Mouse (Mus musculus): ENCODE measurements at regions not wholly inside any gene's neighbourhood (a gene's known extent, or its start where the extent isn't known, plus 50 kb on each side); places are given as distances from the start of the nearest gene placed in this dataset.

DNA sequence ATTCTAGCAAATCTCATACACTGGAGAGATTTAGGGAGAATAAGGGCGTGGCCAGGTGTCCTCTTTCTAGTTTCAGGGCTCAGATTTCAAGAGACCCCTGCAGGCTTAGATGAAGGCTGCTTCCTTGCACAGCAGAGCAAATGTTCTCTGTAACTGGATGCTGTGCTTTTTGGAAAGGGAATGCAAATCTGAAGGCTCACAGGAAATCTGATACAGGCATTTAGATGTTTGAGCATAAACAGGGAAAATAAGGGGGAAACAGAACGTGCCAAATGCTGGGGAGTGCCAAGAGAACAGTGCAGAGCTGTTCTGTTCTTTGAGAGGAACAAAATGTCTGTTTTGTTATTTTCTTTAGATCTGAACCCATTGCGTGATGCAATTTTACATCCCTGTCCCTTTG is 161.0 kb upstream of the Samsn1 start:
- DNase-seq, result peak; percentile 58

DNA sequence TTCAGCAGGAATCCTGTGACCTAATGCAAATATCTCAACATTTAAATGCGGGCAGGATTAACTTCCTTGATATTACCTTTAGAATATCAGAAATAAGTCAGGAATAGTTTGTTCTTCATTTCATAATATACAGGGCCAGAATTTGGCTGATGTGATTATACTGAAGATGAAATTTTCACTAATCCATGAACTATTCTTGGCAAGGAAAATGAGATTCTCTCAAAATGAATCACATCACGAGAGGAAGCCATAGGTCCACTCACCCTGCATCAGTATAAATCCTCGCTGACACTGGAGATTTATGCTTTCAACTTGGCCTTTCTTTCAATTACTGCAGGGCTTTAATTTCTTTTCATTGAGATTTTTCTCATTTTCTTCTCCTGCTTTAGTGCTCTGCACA is 159.5 kb upstream of the Samsn1 start:
- DNase-seq, result no peak

DNA sequence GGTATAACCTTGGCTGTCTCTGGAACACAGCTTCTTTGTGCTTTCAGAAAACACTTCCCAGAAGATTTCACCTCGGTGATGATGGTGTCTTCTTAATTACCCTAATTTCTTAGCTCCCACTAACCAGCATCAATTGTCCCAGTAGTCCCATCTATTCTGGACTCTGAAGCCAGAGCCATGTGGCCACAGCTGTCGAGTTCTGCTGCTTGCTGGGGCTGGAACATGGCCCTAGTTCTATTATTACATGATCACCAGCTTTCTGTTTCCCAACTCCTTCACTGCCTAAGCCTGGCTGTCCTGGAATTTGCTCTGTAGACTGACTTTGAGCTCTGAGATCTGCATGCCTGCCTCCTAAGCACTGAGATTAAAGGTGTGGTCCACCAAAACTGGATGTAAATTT is 145.6 kb upstream of the Samsn1 start:
- DNase-seq, result no peak

DNA sequence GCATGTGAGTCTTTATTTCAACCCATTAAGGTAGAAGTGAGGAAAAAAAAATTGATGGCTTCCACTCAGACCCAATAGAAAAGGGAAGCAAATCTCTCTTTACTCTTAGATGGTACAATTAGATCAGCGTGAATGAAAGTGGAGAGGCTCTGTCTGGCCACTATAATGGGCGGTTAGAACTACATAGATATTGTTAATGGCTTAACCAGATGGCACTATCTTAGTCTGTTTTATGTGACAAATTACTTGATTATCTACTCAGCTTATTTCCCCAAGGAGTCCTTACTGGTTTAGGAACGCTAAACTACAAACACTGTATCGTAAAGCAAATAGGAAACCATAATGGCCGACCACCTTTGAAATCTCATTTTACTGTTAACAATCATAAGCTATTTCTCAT is 138.8 kb upstream of the Samsn1 start:
- DNase-seq, result peak; percentile 4

DNA sequence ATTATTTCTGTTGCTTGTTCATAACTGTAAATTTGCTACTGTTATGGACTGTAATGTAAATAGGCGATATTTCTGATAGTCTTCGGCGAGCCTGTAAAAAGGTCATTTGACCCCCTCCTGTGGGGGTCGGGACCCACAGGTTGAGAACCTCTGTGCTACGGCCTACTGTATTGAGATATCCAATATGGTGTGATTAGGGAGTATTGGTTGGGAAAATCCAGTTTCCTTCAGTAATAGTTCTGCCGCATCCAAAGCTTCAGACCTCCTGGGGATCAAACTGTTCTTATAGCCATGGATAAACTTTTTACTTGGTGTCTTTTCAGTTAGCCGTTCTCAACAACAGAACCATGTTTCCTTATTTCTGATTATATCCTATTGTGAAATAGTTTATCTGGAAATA is 136.5 kb upstream of the Samsn1 start:
- DNase-seq, result no peak

DNA sequence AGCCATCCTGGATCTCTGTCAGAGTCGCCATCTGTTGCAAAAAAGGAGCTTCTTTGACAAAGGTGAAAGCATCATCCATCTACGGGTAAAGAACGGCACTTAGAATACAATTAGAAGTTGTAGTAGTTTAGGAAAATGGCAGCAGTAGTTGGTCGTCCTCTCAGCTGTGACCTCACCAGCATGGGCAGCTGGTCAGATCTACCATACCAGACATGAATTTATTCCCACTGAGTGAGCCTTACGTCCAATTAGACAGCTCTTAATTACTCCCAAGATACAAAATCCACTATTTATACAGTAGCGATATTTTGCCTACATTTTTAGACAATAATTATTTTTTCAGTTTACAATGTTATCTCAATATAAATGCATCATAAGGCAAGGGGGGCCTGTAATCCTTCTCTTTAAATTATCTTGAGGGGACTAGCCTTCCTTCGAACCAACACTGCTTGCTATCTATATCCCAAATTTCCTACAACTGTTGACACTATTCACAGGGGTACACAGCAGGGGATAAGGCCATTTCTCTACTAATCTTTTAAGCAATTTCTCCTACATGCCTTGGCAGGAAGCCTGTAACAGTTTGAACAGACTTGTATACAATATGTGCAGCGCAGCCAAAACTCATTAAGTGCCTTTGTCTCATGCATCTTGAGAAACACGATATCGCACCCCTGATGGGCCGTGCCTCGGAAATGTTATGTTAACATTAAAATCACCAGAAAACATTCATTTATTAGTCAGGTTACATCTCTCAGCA is 131.9 kb upstream of the Samsn1 start:
- DNase-seq, result peak; percentile 11

DNA sequence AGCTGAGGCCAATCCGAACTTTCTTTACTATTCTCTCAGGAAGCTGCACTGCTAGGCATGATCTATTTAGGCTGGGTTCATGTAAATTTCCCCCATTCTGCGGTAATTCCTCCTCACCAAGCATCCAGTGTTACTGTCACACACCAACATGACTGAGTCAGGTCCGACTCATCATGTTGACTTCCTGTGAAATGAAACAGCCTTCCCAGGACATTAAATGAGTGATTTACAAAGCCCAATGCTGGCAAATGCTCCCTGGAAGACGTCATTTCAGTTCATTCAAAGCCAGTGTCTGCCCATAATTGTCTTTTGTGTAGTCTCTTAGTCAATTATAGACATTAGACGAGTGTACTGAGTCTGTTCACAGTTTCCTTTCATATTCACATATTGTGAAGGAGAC is 127.5 kb upstream of the Samsn1 start:
- DNase-seq, result no peak

DNA sequence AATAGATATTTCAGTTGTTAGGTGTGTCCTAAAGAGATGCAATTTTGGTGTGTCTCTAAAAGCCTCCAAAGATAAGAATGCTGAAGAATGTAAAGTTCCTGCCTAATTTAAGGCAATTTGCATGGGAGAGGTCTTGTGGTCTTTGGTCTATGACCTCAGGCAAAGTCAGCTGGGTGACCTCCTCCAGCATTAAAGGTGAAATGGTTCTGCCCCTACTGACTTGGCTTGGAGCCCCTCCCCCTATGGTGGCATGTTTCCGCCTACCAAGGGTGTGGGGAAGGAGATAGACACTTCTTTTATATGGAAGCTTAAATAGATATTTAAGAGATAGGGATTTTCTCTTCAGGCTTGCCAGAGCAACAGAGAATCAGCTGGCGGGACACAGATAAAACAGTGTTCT is 111.8 kb upstream of the Samsn1 start:
- no peak for DNase-seq

DNA sequence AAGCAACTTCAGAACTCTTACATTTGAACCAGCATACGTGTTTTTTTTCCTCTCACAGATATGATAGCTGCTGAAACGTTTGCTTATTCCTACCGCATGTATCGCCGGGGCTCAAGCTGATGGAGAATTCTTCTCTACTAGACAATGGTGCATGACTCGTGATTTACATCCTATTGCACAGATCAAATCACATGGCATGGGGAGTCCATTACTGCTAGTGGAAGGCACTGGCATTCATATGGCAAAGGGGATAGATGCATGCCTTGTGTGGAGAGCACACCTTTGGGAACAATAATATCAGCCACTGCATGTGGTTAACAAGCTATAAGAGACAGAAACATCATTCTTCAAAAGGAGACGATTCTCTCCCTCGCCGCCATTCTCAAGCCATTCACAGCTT is 108.4 kb upstream of the Samsn1 start:
- DNase-seq, result no peak

DNA sequence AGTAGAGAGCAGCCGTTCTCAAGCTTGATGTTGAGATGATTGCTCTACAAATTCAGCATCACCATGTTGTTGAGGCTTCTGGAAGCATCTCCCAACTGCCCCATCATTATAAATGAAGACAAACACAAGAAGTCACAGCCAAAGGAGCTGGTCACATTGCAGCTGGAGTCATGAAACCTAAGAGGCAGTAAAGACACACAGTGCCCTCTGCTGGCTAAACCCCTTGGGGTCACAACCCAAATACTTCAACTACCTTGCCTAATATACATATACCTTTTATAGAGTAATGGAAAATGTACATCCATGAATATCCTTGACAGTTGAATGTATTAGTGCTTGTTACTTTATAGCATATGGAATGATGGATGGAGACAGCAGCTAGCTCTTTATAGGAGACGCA is 107.9 kb upstream of the Samsn1 start:
- DNase-seq, result peak; percentile 46

DNA sequence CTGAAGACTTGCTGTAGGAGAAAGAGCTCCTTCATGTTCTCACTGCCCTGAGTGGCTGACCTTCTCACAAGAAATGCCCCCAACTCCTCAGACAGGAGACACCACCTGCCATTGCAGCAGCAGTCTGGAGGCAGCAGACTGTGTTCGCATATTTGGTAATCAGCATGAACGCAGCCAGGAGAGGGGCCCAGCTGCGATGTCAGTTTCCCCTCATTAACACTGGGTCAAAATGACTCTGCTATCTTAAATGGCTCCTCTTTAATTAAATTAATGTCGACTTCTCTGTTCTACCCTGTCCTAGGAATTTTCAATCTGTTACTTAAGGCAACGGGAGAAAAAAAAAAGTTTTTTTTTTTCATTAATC is 100.9 kb upstream of the Samsn1 start:
- no peak for DNase-seq

DNA sequence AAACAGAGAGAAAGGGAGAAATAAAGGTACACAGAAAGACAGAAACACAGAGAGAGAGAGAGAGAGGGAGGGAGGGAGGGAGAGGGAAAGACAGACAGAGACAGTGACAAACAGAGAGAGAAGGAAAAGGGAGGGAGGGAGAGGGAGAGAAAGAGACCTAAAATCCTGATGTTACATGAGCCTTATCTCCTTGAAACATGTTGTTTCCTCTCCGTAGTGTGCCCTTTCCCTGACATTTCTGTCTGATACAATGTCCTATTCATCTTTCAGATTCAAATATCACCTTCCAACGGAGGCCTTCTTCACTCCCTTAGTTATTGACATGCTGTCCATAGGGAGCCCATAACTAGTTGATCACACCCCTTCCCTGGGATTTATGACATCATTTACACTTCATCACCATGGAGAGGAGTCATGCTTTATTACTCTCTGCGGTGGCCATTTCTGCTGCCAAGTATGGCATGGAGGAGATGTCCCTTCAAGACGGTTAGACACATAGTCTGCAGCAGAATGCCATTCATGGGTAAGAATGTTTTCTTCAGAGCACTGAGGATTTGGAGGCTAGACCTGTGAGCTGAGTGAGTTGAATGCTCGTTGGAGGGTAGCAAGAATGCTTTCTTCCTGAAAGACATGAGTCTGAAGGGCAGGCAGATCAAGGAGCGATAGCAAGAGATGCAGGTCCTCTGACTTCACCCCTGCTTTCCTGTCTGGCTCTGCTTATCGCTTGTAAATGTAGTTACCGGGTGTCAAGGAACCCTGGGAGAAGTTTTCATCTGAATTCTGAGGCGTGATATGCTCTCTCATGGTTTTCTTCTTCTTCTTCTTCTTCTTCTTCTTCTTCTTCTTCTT is 100.3 kb upstream of the Samsn1 start:
- no peak for DNase-seq

DNA sequence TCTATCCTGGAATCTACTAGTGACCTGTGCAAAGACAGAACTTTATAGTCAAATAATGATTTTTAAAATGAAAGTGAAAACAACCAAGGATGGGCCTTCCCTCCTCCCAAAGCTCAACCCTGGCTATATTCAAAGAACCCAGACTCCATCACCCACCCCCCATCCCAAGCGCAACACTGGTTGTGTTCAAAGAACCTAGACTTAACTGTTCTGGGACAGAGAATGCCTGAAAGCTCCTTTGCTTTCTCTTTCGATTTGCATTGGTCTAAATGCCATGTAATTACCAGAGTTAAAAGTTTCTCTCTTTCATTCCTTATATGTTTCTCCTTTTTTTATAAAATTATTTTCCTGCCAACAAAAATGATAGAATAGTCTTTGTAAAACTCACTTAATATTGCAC is 98.6 kb upstream of the Samsn1 start:
- DNase-seq, result no peak

DNA sequence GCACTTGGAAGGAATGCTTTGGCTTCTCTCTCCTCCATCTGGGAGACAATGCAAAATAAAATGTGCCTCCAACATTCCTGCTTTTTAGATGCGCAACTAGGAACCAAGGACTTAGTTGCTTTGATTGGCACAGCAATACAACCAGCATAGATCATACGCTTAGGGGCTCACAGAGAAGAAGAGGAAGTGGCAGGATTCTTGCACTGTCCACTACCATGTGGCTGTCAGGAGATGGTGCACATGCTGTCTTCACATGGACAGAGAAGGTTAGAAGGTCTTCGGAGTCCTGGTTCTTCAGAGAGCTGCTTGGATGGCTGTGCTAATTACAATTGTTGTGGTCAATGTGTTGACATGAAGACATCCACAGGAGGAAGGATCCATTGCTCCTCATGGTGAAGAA is 88.3 kb upstream of the Samsn1 start:
- no peak for DNase-seq

DNA sequence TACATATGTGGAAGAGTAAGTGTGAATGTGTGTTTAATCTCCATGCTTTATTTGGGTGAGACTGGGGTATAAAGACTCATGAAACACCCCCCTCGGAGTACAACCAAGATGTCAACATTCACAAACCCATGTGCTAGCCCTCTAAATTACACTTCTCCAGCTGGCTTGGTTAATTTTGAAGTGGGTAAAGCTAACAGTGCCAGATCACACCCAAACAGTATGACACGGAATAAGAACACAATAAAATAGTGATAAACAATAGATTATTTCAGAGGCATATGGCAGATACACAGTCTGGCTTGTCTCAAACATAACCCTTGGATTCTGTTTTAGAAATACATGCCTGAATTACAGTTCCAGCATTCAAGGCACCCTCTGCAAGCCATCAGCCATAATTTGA is 86.4 kb upstream of the Samsn1 start:
- no peak for DNase-seq

DNA sequence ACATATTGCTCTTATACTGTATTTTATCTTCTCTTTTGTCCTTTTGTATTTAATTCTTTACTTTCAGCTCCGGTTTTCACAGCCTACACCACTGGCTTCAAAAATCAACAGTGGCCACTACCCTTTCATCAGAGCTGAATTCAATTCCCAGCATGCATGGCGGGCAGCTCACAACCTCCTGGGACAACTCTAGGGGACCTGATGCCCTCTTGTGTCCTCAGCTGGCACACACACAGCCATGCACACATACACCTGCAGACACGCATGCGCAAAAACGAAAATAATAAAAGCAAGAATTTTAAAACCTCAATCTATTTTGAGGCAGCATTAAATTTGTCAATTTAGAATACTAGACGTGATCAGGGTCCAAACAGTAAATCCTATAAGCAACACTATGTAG is 82.6 kb upstream of the Samsn1 start:
- no peak for DNase-seq

DNA sequence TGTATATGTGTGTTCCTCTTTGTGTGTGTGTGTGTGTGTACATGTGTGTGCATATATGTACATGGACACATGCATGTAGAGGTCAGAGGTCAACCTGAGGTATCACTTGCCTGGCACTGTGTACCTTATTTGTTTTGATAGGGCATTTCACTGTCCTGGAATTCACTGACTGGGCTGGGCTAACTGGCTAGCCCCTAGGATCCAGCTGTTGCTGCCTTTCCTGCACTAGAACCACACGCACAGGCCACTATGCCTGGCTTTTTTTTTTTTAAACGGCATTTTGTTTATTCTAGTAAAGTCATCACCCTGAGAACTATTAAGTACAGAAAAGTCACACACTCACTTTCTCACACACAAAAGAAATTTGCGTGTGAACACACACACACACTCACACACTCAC is 79.7 kb upstream of the Samsn1 start:
- no peak for DNase-seq

DNA sequence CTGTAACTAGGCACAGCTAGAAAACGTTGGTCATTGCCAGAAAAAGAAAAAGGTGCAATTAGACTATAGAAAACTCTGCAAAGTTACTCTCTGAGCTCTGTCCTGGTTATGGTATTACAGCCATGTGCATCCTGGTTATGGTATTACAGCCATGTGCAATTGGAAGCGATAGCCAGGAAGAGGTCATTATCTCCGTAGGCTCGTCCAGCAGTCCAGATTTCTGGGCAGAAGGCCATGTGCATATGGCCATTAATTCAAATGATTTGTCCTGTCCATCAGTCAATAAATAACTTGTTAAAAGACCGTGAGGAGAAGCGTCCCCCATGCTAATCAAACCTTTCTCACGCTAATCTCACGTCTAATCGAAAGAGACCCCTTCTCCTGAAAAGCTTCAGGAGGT is 75.7 kb upstream of the Samsn1 start:
- DNase-seq, result no peak

DNA sequence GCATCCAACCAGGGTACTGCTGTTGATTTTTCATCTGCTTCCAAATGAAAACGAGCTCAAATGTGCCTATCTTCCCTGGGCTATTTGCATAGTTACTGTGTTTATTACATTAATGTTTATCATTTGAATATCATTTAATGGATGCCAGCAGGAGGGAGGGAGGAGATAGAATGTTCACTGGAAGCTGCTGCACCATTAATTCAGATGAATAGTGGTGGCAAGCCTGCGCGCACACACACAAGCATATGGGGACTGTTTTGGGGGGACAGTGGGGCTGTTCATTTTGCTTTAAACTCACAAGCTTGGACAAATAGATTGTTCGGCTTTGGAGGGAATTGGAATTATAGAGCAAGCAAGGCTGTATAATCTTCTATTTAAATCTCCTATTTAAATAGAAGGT is 74.3 kb upstream of the Samsn1 start:
- no peak for DNase-seq

DNA sequence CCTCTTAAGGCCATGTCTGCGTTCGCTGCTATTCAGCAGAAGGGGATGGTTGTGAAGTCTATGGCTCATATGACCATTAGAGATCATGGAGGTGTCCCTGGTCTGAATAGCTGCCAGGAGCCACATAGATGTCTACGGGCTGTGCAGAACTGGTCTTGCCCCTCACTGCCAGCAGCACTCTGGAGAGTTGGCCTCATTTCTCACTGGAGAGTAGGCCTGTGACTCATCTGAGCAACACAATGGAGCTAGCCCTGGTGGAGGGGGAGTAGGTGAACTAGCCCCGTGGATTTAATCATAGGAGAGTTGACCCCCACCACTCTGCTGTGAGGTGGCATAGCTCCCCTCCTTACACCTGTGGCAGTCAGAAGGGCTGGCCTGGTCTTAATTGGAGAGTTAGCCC is 63.3 kb upstream of the Samsn1 start:
- DNase-seq, result no peak

DNA sequence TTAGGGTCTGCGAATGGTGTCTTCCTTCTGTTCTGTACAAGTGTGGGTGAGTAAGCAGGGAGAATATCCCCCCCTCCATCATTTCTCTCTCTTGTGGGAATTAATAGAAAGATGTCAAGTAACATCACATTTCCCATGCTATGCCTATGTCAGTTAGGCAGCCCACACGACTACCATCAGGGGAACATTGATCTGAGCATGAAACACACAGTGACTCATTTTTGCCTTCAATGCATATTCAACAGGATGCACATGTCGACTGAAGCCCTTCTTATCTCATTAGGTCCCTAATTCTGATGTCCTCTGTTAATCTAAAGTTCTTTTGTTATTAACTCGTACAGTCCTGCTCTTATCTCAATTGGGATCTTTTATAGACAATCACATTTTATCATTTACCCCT is 60.4 kb upstream of the Samsn1 start:
- DNase-seq, result no peak

DNA sequence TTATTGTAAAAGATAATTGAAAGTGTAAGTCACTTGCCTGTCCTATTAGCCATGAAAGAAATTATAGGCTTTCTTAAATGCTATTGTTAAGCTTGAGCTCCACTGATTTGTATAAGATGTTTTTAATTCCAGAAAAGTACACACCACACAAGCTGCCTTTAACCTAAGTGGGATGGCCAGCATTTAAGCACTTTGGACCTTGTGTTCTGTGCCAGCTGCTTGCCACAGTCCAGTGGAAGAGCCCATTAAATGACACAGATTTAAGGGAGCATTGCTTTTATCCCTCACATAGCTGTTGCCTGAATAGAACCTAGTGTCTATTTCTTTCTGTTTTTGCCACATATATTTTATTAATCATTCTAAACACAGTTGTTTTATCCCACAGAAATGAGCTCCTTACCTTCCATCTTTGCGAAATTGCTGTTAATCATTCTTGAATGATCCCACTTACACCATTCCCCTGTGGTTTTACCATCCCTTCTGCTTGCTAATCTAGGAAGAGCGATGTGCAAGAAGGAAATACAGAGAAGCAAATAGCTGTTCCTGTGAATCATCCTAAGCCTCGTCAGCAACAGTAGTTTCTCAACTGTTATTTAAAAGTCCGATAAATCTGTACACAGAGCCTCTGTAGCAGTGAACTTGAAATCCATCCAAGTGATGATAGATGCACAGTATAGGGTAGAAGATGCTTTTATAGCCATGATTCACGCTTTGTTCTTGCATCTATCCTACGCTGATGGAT is 57.9 kb upstream of the Samsn1 start:
- no peak for DNase-seq

DNA sequence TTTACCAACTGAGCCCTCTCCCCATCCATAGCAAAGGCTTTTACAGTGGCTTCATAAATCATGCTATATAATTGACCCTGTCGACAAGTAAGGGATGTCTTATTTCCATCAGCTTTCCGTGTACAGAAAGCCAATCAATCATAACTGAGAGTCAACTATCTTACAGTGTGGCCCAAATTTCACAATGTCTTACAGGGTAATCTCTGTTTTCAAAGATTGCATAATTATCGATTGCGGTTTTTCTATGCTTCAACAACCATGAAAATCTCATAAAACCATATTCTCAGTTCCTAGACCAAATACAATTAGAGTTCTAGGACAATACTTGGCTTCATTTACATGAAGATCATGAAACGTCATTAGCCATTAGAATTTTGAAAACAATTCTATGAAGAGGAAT is 56.1 kb upstream of the Samsn1 start:
- no peak for DNase-seq

DNA sequence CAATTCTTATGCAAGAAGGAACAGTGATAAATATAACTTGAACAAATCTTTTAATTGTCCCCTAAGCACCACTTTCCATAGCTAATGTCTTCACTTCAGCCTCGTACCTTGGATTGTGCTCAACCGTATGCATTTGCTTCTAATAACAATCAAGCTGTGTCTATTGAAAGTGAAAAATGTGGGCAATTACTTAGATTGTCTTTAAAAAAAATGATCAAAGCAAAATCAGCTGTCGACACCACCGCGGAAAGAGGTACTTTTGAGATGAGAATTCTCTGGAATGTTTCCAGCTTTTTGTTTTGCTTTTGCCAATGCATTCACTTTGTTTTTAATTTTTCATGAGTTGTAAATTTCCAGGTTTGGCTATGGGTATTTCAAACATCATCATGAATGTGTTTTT is 54.1 kb upstream of the Samsn1 start:
- DNase-seq, result peak; percentile 4

Data from embryo, embryonic 11 days (tissue).